In genomic region chr10:77135274-77135829, GRCm38 (mm10) we compare ENCODE assay signal across 11 mouse cellular contexts. TPM values are rescaled to one million over a fixed set of nuclear protein-coding genes. Genes with fewer than 3 reads are reported as not detected.
DNase-seq lines count a peak whose midpoint lies in the region; ATAC-seq lines count a peak whose summit lies in the region.
"Had no signal": no experiment of that assay in that cellular context is flagged by ENCODE, and none has a peak within 500 bp of the region (broad histone marks: within the 10 kb centered on the region; RNA-seq: fewer than 3 reads in every experiment).

No protein-coding gene starts in this region.

- ATAC-seq in kidney, embryonic 16.5 days (ENCODE audit: low FRiP score, low TSS enrichment), result no peak

- H3K27me3 ChIP-seq in kidney, embryonic 16.5 days (ENCODE audit: insufficient read depth, low read length), result no peaks in the 10 kb centered on the region

- WGBS in kidney, embryonic 16.5 days, result 96% methylated on average over 5 of the region's 5 CpGs

- H3K4me3 ChIP-seq in kidney, embryonic 16.5 days (ENCODE audit: low read length), result no peak overlapping the region

- peaks cover 53% of the 10 kb centered on the region for H3K4me1 ChIP-seq in kidney, embryonic 16.5 days (ENCODE audit: insufficient read depth, low read length)

- H3K4me2 ChIP-seq in kidney, embryonic 16.5 days (replicated peaks; ENCODE audit: low read depth, low read length), result no peak overlapping the region

- no peak overlapping the region for H3K9ac ChIP-seq in kidney, embryonic 16.5 days (replicated peaks; ENCODE audit: low read length)

- no peaks in the 10 kb centered on the region for H3K9me3 ChIP-seq in kidney, embryonic 16.5 days (ENCODE audit: low read length)

- no peak for DNase-seq in kidney, postnatal 36 days
- peak; percentile 61 for DNase-seq in 3134 (ENCODE audit: extremely low read depth, insufficient read length, low spot score)
- peak; percentile 88 for DNase-seq in 3T3-L1 (ENCODE audit: low read depth, low spot score)
- peak; percentile 61 for DNase-seq in R1 (ENCODE audit: low read depth, low spot score)
- DNase-seq in right cerebral cortex, postnatal 10 days (ENCODE audit: low spot score in 2 of 2), result no peak
- no peak for DNase-seq in urinary bladder, postnatal 10 days (ENCODE audit: low spot score)
- no peak for DNase-seq in frontal cortex, adult 2 months (ENCODE audit: extremely low spot score in 1 of 2, low spot score in 1 of 2)
- DNase-seq: cerebellum, adult 11-12 months; kidney, adult 11 months; lung, postnatal 14 days had no signal

- 0 out of 2 replicates have a peak, but pooled peaks cover 5% of the 10 kb centered on the region for H3K36me3 ChIP-seq in kidney, embryonic 16.5 days (ENCODE audit: insufficient read depth, low read length)

- H3K27ac ChIP-seq in kidney, embryonic 16.5 days (ENCODE audit: low read length), result 0 out of 2 replicates have a peak overlapping the region, but pooled peaks have one; percentile 51

RNA-seq across cellular contexts. Expression of gene Col18a1, which starts 31.0 kb away (rescaled TPM):
- 255 and 257 TPM in 2 replicates for polyA plus RNA-seq in kidney, embryonic 16.5 days (2015; fragmentation: Nextera tagmentation; extraction: Ambion mirVana)
- polyA plus RNA-seq in frontal cortex, adult 2 months (2012; rRNA removed), result 3.4 and 3.8 TPM in 2 replicates

Comparison
In these comparisons a context has a peak if more than half of its experiments do, and no peak if none do; other contexts are left out.
1. DNase-seq: peak in 3134 (single experiment), 3T3-L1 (single experiment) and R1 (single experiment); none in kidney, postnatal 36 days (0 of 2), right cerebral cortex, postnatal 10 days (0 of 2), urinary bladder, postnatal 10 days (single experiment) and frontal cortex, adult 2 months (0 of 2).
2. RNA of gene Col18a1, which starts 31.0 kb away (polyA plus RNA-seq): 255 to 257 TPM in kidney, embryonic 16.5 days; 3.4 to 3.8 TPM in frontal cortex, adult 2 months; every median in the first group is over 10 times any median in the second.